Mouse (Mus musculus): ENCODE results near the gene Lypd4. TPM values are rescaled to one million over a fixed set of nuclear protein-coding genes. Genes with fewer than 3 reads are reported as not detected.

Gene Lypd4
- polyA plus RNA-seq (2016; fragmentation: Nextera tagmentation; extraction: Ambion mirVana), result not detected in 2 replicates

- DNase-seq (ENCODE audit: low spot score), result no peak
- H3K27me3 ChIP-seq (ENCODE audit: insufficient read depth, poor library complexity, severe bottlenecking), result peaks cover 52% of the 10 kb centered on the region
- 0 out of 2 replicates have a peak within 1 kb of the TSS, but pooled peaks have one; percentile 12 for H3K4me3 ChIP-seq
- 0 out of 2 replicates have a peak, but pooled peaks cover 5% of the 10 kb centered on the region for H3K4me1 ChIP-seq
- WGBS, result 46% methylated on average over 41 of the region's 41 CpGs
- peaks cover 4% of the 10 kb centered on the region; the same call in 1 of the 2 replicates for H3K9me3 ChIP-seq
- H3K36me3 ChIP-seq, result no peaks in the 10 kb centered on the region
- H3K27ac ChIP-seq, result no peak within 1 kb of the TSS
Observed at GRCm38 (mm10) chr7:24869532-24870165, at the start of gene Lypd4, which contains the start of gene Dmrtc2. Lypd4 (minus strand) TSS chr7:24869941. Dmrtc2 (plus strand) TSS chr7:24870057.

DNA sequence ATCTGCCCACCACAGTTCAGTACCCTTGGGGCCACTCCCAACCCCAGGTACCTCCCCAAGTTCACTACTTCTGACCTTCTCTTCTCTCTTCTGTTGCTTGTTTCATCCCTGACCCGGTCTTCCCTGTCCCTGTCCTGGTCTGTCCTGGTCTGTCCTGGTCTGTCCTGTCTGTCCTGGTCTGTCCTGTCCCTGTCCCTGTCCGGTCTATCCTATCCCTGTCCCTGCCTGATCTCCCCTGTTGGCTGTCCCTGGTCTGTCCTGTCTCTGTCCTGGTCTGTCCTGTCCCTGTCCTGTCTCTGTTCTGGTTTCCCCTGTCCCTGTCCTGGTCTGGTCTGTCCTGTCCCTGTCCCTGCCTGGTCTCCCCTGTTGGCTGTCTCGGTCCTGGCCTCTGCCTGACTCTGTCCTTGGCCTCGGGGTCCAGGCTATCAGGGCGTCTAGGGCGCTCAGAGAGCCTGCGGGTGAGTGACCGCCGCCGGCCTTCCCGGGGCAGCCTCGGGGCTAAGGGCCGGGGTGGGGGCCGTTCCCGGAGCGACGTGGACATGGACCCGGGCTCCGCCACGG is 49.1 kb upstream of the Lypd4 start:
- Histone ChIP-seq H3K9me3 (no peaks in the 10 kb centered on the region), H3K27me3 (ENCODE audit: insufficient read depth, poor library complexity, severe bottlenecking) (no peaks in the 10 kb centered on the region), H3K36me3 (peaks cover 76% of the 10 kb centered on the region), H3K4me1 (no peaks in the 10 kb centered on the region), H3K27ac (no peak overlapping the region), H3K4me3 (no peak overlapping the region)
- no peak for DNase-seq (ENCODE audit: low spot score)
- 91% methylated on average over 20 of the region's 20 CpGs for WGBS

DNA sequence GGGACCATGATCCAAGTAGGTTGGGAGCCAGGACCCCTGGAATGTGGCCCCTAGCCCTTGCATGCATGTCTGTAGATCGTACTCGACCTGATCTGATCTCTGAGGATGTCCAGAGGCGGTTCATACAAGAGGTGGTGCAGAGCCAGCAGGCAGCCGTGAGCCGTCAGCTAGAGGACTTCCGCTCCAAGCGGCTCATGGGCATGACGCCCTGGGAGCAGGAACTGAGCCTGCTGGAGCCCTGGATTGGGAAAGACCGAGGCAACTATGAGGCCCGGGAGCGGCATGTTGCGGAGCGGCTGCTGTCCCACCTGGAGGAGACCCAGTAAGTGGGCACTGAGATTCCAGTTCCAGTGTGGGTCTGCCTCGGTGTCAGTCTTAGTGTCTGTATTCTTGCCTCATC is 42.7 kb upstream of the Lypd4 start:
- WGBS, result 89% methylated on average over 14 of the region's 14 CpGs
- DNase-seq (ENCODE audit: low spot score), result no peak
- H3K4me3 ChIP-seq, result no peak overlapping the region
- no peaks in the 10 kb centered on the region for H3K27me3 ChIP-seq (ENCODE audit: insufficient read depth, poor library complexity, severe bottlenecking)
- no peak overlapping the region for H3K27ac ChIP-seq
- peaks cover 65% of the 10 kb centered on the region for H3K36me3 ChIP-seq
- no peaks in the 10 kb centered on the region for H3K9me3 ChIP-seq
- H3K4me1 ChIP-seq, result peaks cover 7% of the 10 kb centered on the region

DNA sequence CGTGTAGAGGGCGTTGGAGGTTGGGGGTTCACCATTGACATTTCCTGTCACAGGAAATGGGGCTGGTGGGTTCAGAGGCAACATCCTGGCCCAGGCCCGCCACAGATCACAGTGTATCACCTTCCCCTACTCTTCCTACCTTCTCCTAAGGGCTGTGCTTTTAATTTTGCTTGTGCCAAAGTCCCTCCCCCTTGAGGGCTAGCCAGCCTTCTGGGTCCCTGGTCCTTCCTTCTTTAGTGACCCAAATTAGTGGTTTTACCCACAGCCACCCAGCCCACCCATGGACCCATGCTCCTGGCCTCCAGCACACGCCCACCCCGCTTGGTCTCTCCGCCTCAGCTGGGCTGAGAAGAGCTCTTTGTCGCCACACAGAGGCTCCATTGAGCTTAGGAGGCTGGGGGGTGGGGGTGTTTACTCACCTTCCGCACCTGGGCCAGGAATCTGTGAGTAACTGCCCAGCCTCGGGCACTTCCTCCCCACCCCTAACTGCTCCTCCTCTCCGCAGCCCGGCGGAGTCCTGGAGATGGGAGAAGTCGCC is 37.5 kb upstream of the Lypd4 start:
- H3K4me3 ChIP-seq, result peak overlapping the region; percentile 22; the same call in 1 of the 2 replicates
- 24% methylated on average over 13 of the region's 13 CpGs for WGBS
- H3K4me1 ChIP-seq, result peaks cover 44% of the 10 kb centered on the region
- H3K27me3 ChIP-seq (ENCODE audit: insufficient read depth, poor library complexity, severe bottlenecking), result no peaks in the 10 kb centered on the region
- no peak for DNase-seq (ENCODE audit: low spot score)
- H3K36me3 ChIP-seq, result peaks cover 38% of the 10 kb centered on the region
- H3K9me3 ChIP-seq, result no peaks in the 10 kb centered on the region
- H3K27ac ChIP-seq, result peak overlapping the region; percentile 59; the same call in 1 of the 2 replicates

DNA sequence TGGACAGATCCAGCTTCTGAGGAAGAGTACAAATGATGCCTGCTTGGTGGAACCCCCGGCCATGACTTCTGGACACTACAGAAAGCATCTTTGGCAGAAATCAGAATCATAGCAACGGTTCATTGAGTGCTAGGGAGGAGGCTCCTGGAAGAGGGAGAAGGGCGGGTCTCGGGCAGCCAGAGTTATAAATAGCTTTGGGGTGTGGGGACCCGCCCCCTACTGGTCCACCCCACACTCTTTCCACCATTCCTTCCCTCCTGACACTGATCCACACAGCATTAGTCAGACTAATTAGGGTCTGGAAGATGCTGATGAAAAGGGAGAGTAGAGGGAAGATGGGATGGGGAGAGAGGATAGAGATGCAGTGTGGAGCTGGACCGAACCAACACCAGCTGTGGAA is 36.8 kb upstream of the Lypd4 start:
- Histone ChIP-seq H3K27me3 (ENCODE audit: insufficient read depth, poor library complexity, severe bottlenecking) (no peaks in the 10 kb centered on the region), H3K4me3 (no peak overlapping the region), H3K4me1 (peaks cover 46% of the 10 kb centered on the region), H3K36me3 (peaks cover 32% of the 10 kb centered on the region), H3K9me3 (no peaks in the 10 kb centered on the region), H3K27ac (peak overlapping the region; percentile 12; the same call in 1 of the 2 replicates)
- DNase-seq (ENCODE audit: low spot score), result no peak
- WGBS, result 17% methylated on average over 6 of the region's 6 CpGs

- Histone ChIP-seq H3K9me3 (no peaks in the 10 kb centered on the region), H3K4me1 (peaks cover 46% of the 10 kb centered on the region), H3K36me3 (peaks cover 24% of the 10 kb centered on the region), H3K4me3 (peak overlapping the region; percentile 80), H3K27me3 (ENCODE audit: insufficient read depth, poor library complexity, severe bottlenecking) (no peaks in the 10 kb centered on the region), H3K27ac (peak overlapping the region; percentile 88)
- 14% methylated on average over 3 of the region's 3 CpGs for WGBS
- DNase-seq (ENCODE audit: low spot score), result peak; percentile 87
Observed at GRCm38 (mm10) chr7:24904936-24905335, 35.2 kb upstream of the Lypd4 start.

- no peaks in the 10 kb centered on the region for H3K27me3 ChIP-seq (ENCODE audit: insufficient read depth, poor library complexity, severe bottlenecking)
- no peaks in the 10 kb centered on the region for H3K9me3 ChIP-seq
- peak overlapping the region; percentile 88 for H3K27ac ChIP-seq
- peak overlapping the region; percentile 80 for H3K4me3 ChIP-seq
- H3K36me3 ChIP-seq, result peaks cover 16% of the 10 kb centered on the region
- H3K4me1 ChIP-seq, result peaks cover 46% of the 10 kb centered on the region
- peak; percentile 99 for DNase-seq (ENCODE audit: low spot score)
- WGBS, result 0% methylated on average over 30 of the region's 30 CpGs
Observed at GRCm38 (mm10) chr7:24904070-24904483, 34.3 kb upstream of the Lypd4 start.

DNA sequence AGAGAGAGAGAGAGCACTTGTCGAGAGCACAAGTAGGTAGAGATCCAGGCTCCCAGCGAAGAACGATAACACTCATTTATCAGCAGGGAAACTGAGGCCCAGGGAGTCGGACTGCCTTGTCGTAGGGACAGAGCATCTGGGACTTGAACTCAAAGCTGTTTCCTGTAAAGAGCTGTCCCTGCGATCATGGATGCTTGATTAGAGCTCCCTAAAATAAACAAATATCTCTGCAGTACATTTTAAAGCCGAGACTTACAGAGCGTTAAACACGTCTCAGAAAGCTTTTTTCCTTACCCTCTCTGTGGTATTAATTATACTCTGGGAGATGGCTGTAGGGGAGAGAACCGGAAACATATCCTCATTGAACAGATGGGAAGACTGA is 33.7 kb upstream of the Lypd4 start:
- peaks cover 10% of the 10 kb centered on the region for H3K36me3 ChIP-seq
- H3K4me3 ChIP-seq, result peak overlapping the region; percentile 80
- DNase-seq (ENCODE audit: low spot score), result no peak
- H3K4me1 ChIP-seq, result peaks cover 46% of the 10 kb centered on the region
- no peaks in the 10 kb centered on the region for H3K27me3 ChIP-seq (ENCODE audit: insufficient read depth, poor library complexity, severe bottlenecking)
- peak overlapping the region; percentile 94 for H3K27ac ChIP-seq
- WGBS, result 34% methylated on average over 10 of the region's 10 CpGs
- H3K9me3 ChIP-seq, result no peaks in the 10 kb centered on the region

DNA sequence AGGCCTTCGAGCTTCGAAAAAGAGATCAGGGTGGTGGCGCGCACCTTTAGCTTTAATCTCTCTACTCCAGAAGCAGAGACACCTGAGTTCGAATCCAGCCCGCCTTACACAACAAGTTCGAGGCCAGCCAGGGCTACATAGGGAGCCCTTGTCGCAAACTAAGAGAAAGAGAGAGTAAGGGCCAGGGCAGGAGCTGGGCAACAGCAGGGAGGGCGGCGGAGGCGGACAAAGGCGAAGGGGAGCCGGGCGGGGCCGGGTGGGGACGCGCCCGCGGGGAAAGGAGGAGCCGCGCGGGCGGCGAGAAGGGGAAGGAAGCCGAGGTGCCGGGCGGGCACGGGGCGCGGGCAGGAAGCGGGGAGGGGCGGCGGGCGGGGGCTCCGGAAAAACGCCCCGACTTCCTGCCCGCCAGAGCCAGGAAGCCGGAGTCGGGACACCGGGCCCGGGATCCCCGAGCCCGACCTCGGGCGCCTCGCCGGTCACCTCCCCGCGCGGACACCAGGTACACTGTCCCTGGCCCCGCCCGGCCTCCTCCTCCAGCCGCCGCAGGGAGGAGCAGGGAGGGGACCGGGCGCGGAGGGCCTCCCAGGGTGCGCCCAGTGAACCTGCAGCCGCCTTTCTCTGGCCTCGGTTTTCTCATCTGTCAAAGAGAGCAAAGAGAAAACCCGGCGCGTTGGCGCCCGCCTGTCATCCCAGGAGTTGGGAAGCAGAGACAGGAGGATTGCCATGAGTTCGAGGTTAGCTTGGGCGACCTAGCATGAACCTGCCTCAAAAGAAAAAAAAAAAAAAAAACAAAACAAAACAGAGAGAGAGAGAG is 33.1 kb upstream of the Lypd4 start, which contains the start of gene Arhgef1:
Gene Arhgef1, plus strand, starts transcription at position 283 of the 814 bp plus-strand sequence.
- peaks cover 42% of the 10 kb centered on the region for H3K4me1 ChIP-seq
- WGBS, result 5% methylated on average over 64 of the region's 68 CpGs
- peak within 1 kb of the TSS; percentile 94 for H3K27ac ChIP-seq
- no peaks in the 10 kb centered on the region for H3K9me3 ChIP-seq
- peak within 1 kb of the TSS; percentile 80 for H3K4me3 ChIP-seq
- H3K27me3 ChIP-seq (ENCODE audit: insufficient read depth, poor library complexity, severe bottlenecking), result no peaks in the 10 kb centered on the region
- DNase-seq (ENCODE audit: low spot score), result peak; percentile 88
- peaks cover 4% of the 10 kb centered on the region for H3K36me3 ChIP-seq

DNA sequence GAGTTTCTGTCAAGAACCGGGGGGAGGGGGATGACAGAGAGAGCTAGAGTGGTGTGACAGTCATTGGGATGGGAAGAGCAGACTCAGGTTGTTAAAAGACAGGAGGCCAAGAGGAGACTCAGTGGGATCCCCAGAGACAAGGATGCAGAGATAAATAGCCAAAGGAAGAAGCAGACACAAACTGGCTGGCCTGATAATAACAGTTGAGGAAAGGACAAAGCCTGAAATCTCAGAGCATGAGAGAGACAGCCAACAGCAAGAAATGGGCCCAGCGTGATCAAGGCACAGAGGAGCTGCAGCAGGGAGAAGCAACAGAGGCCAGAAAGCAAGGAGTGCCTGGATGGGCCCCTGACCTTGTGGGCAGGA is 32.5 kb upstream of the Lypd4 start:
- Histone ChIP-seq H3K36me3 (no peaks in the 10 kb centered on the region), H3K4me1 (peaks cover 37% of the 10 kb centered on the region), H3K27ac (peak overlapping the region; percentile 94), H3K9me3 (no peaks in the 10 kb centered on the region), H3K27me3 (ENCODE audit: insufficient read depth, poor library complexity, severe bottlenecking) (no peaks in the 10 kb centered on the region), H3K4me3 (peak overlapping the region; percentile 80)
- WGBS, result 48% methylated on average over 2 of the region's 2 CpGs
- no peak for DNase-seq (ENCODE audit: low spot score)

GRCm38 (mm10) chr7:24901842-24902241 is 32.1 kb upstream of the Lypd4 start:
- peak overlapping the region; percentile 94; the same call in 1 of the 2 replicates for H3K27ac ChIP-seq
- H3K27me3 ChIP-seq (ENCODE audit: insufficient read depth, poor library complexity, severe bottlenecking), result no peaks in the 10 kb centered on the region
- H3K4me3 ChIP-seq, result peak overlapping the region; percentile 80; the same call in 1 of the 2 replicates
- no peaks in the 10 kb centered on the region for H3K36me3 ChIP-seq
- H3K4me1 ChIP-seq, result peaks cover 33% of the 10 kb centered on the region
- H3K9me3 ChIP-seq, result no peaks in the 10 kb centered on the region
- no peak for DNase-seq (ENCODE audit: low spot score)
- 36% methylated on average over 1 of the region's 1 CpGs for WGBS

- H3K27ac ChIP-seq, result no peak overlapping the region
- DNase-seq (ENCODE audit: low spot score), result no peak
- no peaks in the 10 kb centered on the region for H3K9me3 ChIP-seq
- H3K4me3 ChIP-seq, result no peak overlapping the region
- H3K27me3 ChIP-seq (ENCODE audit: insufficient read depth, poor library complexity, severe bottlenecking), result no peaks in the 10 kb centered on the region
- peaks cover 25% of the 10 kb centered on the region for H3K4me1 ChIP-seq
- no peaks in the 10 kb centered on the region for H3K36me3 ChIP-seq
- WGBS, result 70% methylated on average over 6 of the region's 6 CpGs
Observed at GRCm38 (mm10) chr7:24901114-24901513, 31.4 kb upstream of the Lypd4 start.

Measured in heart, embryonic 10.5 days (tissue).